ENCODE assay signal across 7 mouse cellular contexts in the genomic region with DNA sequence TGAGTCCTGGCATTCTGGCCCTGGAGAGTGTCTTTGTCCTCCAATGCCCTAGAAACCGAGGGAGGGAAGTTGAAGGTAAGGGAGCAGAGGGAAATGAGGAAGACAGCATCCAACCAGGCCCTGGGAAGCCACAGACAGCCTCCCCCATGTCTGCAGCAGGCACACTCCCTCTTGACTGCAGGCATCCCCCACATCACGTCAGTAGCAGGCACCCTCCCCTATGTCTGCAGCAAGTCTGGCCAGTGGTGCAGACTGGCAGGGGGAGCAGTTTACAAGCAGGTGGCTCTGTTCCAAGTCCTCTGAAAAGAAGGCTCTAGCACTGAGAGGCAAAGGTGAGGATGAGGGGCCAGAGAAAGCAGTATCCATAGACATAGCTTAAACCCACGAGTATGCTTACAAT. TPM values are rescaled to one million over a fixed set of nuclear protein-coding genes. Genes with fewer than 3 reads are reported as not detected.
DNase-seq lines count a peak whose midpoint lies in the region; ATAC-seq lines count a peak whose summit lies in the region.

No protein-coding gene starts in this region.

- peak; percentile 43; the same call in 1 of the 2 replicates for ATAC-seq in forebrain, embryonic 13.5 days

- 10% methylated on average over 3 of the region's 3 CpGs for WGBS in forebrain, embryonic 13.5 days
- WGBS in limb, embryonic 10.5 days, result 72% methylated on average over 3 of the region's 3 CpGs

- H3K9ac ChIP-seq in forebrain, embryonic 13.5 days, result no peak overlapping the region

- H3K36me3 ChIP-seq in forebrain, embryonic 13.5 days (ENCODE audit: poor library complexity, severe bottlenecking), result no peaks in the 10 kb centered on the region
- peaks cover 100% of the 10 kb centered on the region for H3K36me3 ChIP-seq in limb, embryonic 10.5 days

- H3K27me3 ChIP-seq in forebrain, embryonic 13.5 days, result no peaks in the 10 kb centered on the region
- H3K27me3 ChIP-seq in limb, embryonic 10.5 days (ENCODE audit: low read depth, poor library complexity, severe bottlenecking), result no peaks in the 10 kb centered on the region

- H3K9me3 ChIP-seq in forebrain, embryonic 13.5 days (replicated peaks), result no peaks in the 10 kb centered on the region
- H3K9me3 ChIP-seq in limb, embryonic 10.5 days (replicated peaks), result no peaks in the 10 kb centered on the region

- H3K4me2 ChIP-seq in forebrain, embryonic 13.5 days, result no peak overlapping the region

- peaks cover 18% of the 10 kb centered on the region for H3K4me1 ChIP-seq in forebrain, embryonic 13.5 days
- H3K4me1 ChIP-seq in limb, embryonic 10.5 days, result 0 out of 2 replicates have a peak, but pooled peaks cover 4% of the 10 kb centered on the region

- no peak overlapping the region; the same call in 1 of the 2 replicates for H3K27ac ChIP-seq in forebrain, embryonic 13.5 days
- 0 out of 2 replicates have a peak overlapping the region, but pooled peaks have one; percentile 17 for H3K27ac ChIP-seq in limb, embryonic 10.5 days

- H3K4me3 ChIP-seq in forebrain, embryonic 13.5 days, result no peak overlapping the region
- no peak overlapping the region for H3K4me3 ChIP-seq in limb, embryonic 10.5 days

- peak; percentile 70 for DNase-seq in ovary, adult 18-20 months (ENCODE audit: low spot score)
- no peak for DNase-seq in ovary, postnatal 14 days (ENCODE audit: low spot score)
- DNase-seq in limb, embryonic 10.5 days (ENCODE audit: low spot score), result no peak
- peak; percentile 14 for DNase-seq in retina, postnatal 7 days (ENCODE audit: low read depth, low spot score)
- DNase-seq in adrenal gland, adult 8-10 months, result no peak
- no peak for DNase-seq in c-Kit-positive CD71-positive TER-119-positive erythroid progenitor cells, embryonic 14.5 days (ENCODE audit: low spot score)

RNA-seq across cellular contexts. Expression of a gene that starts 8.5 kb away (rescaled TPM):
- polyA plus RNA-seq in forebrain, embryonic 13.5 days (2015; fragmentation: Nextera tagmentation; extraction: Ambion mirVana), result 4.1 and 4.6 TPM in 2 replicates
- polyA plus RNA-seq in limb, embryonic 10.5 days (2016; fragmentation: Nextera tagmentation; extraction: Ambion mirVana), result 6.0 and 7.8 TPM in 2 replicates
- total RNA-seq in adrenal gland, adult 8-10 months (2022), result 10 to 100 TPM in 2 of 4 experiments, 1 to 10 TPM in 2; 2.8 to 21.3 (median 11.3) TPM

RNA-seq across cellular contexts. Expression of a gene that starts 19.6 kb away (rescaled TPM):
- polyA plus RNA-seq in forebrain, embryonic 13.5 days (2015; fragmentation: Nextera tagmentation; extraction: Ambion mirVana), result 9.3 and 9.5 TPM in 2 replicates
- 220 and 238 TPM in 2 replicates for polyA plus RNA-seq in limb, embryonic 10.5 days (2016; fragmentation: Nextera tagmentation; extraction: Ambion mirVana)
- 10 to 100 TPM; 17.9 to 57.2 (median 28.4) TPM for total RNA-seq in adrenal gland, adult 8-10 months (2022)

RNA-seq across cellular contexts. Expression of a gene that starts 54.5 kb away (rescaled TPM):
- not detected in 2 replicates for polyA plus RNA-seq in forebrain, embryonic 13.5 days (2015; fragmentation: Nextera tagmentation; extraction: Ambion mirVana)
- 0.43 and 0.49 TPM in 2 replicates for polyA plus RNA-seq in limb, embryonic 10.5 days (2016; fragmentation: Nextera tagmentation; extraction: Ambion mirVana)
- 1 to 10 TPM in 2 of 4 experiments, under 1 TPM in 1, not detected in 1; 0.28 to 2.1 (median 1.4) TPM for total RNA-seq in adrenal gland, adult 8-10 months (2022)

Comparison
In these comparisons a context has a peak if more than half of its experiments do, and no peak if none do; other contexts are left out.
1. DNase-seq: peak in ovary, adult 18-20 months (single experiment) and retina, postnatal 7 days (single experiment); none in ovary, postnatal 14 days (single experiment), limb, embryonic 10.5 days (single experiment), adrenal gland, adult 8-10 months (single experiment) and c-Kit-positive CD71-positive TER-119-positive erythroid progenitor cells, embryonic 14.5 days (single experiment).
2. RNA of a gene that starts 19.6 kb away (polyA plus RNA-seq): 220 to 238 TPM in limb, embryonic 10.5 days; 9.3 to 9.5 TPM in forebrain, embryonic 13.5 days; every median in the first group is over 10 times any median in the second.